Mouse (Mus musculus) bone marrow macrophage, adult 2 months (primary cell): Measurements from ENCODE around the gene Dpp6. TPM values are rescaled to one million over a fixed set of nuclear protein-coding genes. Genes with fewer than 3 reads are reported as not detected.

Source experiments
- H3K27ac ChIP-seq: 2 replicates; pipeline ENCODE4 v1.5.1; 2012; ENCODE audit warnings: low read depth, low read length; ENCODE audit not compliant: insufficient read depth
- H3K4me1 ChIP-seq: 2 replicates; pipeline ENCODE4 v1.6.1; 2012; ENCODE audit warnings: low read length; ENCODE audit not compliant: control insufficient read depth, insufficient read depth
- H3K4me3 ChIP-seq: 2 replicates; pipeline ENCODE4 v1.5.1; 2012; ENCODE audit warnings: mild to moderate bottlenecking, low read length, moderate library complexity; ENCODE audit not compliant: insufficient read depth
- CTCF ChIP-seq: IDR thresholded peaks from 2 replicates; pipeline ENCODE4 v1.5.1; 2012; ENCODE audit warnings: low read depth, mild to moderate bottlenecking, low read length, moderate library complexity
- POLR2A ChIP-seq: IDR thresholded peaks from 2 replicates; pipeline ENCODE4 v1.6.1; 2012; ENCODE audit warnings: mild to moderate bottlenecking, low read depth, low read length, borderline replicate concordance
- polyA plus RNA-seq: library from polyadenylated mRNA; stranded (reverse); fragments of >200 nt; gene quantifications from 2 replicates; pipeline ENCODE4 v1.2.4, GENCODE M21; 2012; ENCODE audit not compliant: missing spikeins, insufficient read depth, insufficient read length

The Dpp6 gene
- polyA plus RNA-seq, 1 experiment: not detected

- TF ChIP-seq CTCF: no peak
- no peak for TF ChIP-seq POLR2A
- no peak overlapping the region for H3K4me3 ChIP-seq
Measured at GRCm38 (mm10) chr5:27711461-27712192, 894.6 kb downstream of the Dpp6 start.

GRCm38 (mm10) chr5:27714356-27714755, 897.4 kb downstream of the Dpp6 start:
- Histone ChIP-seq H3K27ac (no peak overlapping the region), H3K4me1 (no peaks in the 10 kb centered on the region), H3K4me3 (no peak overlapping the region)
- TF ChIP-seq CTCF (no peak), POLR2A (no peak)

More at GRCm38 (mm10) chr5:27711461-27712192, 894.6 kb downstream of the Dpp6 start:
- H3K27ac ChIP-seq: no peak overlapping the region
- no peaks in the 10 kb centered on the region for H3K4me1 ChIP-seq

- no peak for TF ChIP-seq CTCF
- no peak for TF ChIP-seq POLR2A
- no peaks in the 10 kb centered on the region for H3K4me1 ChIP-seq
- H3K4me3 ChIP-seq: no peak overlapping the region
- H3K27ac ChIP-seq: no peak overlapping the region
Measured at GRCm38 (mm10) chr5:27716026-27716425, 899.0 kb downstream of the Dpp6 start.

GRCm38 (mm10) chr5:27717301-27717700, 900.3 kb downstream of the Dpp6 start:
- Histone ChIP-seq H3K27ac (no peak overlapping the region), H3K4me3 (no peak overlapping the region), H3K4me1 (no peaks in the 10 kb centered on the region)
- TF ChIP-seq CTCF (no peak), POLR2A (no peak)

GRCm38 (mm10) chr5:27719311-27719710, 902.3 kb downstream of the Dpp6 start:
- Histone ChIP-seq H3K4me3 (no peak overlapping the region), H3K27ac (no peak overlapping the region), H3K4me1 (no peaks in the 10 kb centered on the region)
- no peak for TF ChIP-seq CTCF
- no peak for TF ChIP-seq POLR2A

GRCm38 (mm10) chr5:27724460-27724859, 907.5 kb downstream of the Dpp6 start:
- no peak for TF ChIP-seq CTCF
- no peak for TF ChIP-seq POLR2A
- no peak overlapping the region for H3K27ac ChIP-seq
- H3K4me3 ChIP-seq: no peak overlapping the region
- H3K4me1 ChIP-seq: no peaks in the 10 kb centered on the region

GRCm38 (mm10) chr5:27730666-27731065, 913.7 kb downstream of the Dpp6 start:
- H3K27ac ChIP-seq: no peak overlapping the region
- no peaks in the 10 kb centered on the region for H3K4me1 ChIP-seq
- TF ChIP-seq POLR2A: no peak
- no peak for TF ChIP-seq CTCF
- H3K4me3 ChIP-seq: no peak overlapping the region

- no peak overlapping the region for H3K4me3 ChIP-seq
- H3K27ac ChIP-seq: no peak overlapping the region
- TF ChIP-seq CTCF (no peak), POLR2A (no peak)
- H3K4me1 ChIP-seq: no peaks in the 10 kb centered on the region
Measured at GRCm38 (mm10) chr5:27731392-27731791, 914.4 kb downstream of the Dpp6 start.

- Histone ChIP-seq H3K4me1 (no peaks in the 10 kb centered on the region), H3K4me3 (no peak overlapping the region), H3K27ac (no peak overlapping the region)
- TF ChIP-seq CTCF (no peak), POLR2A (no peak)
Measured at GRCm38 (mm10) chr5:27732288-27732868, 915.4 kb downstream of the Dpp6 start.

GRCm38 (mm10) chr5:27737168-27737567, 920.2 kb downstream of the Dpp6 start:
- Histone ChIP-seq H3K27ac (no peak overlapping the region), H3K4me1 (no peaks in the 10 kb centered on the region), H3K4me3 (no peak overlapping the region)
- TF ChIP-seq CTCF (no peak), POLR2A (no peak)

- Histone ChIP-seq H3K4me1 (no peaks in the 10 kb centered on the region), H3K4me3 (no peak overlapping the region), H3K27ac (no peak overlapping the region)
- TF ChIP-seq CTCF (no peak), POLR2A (no peak)
Measured at GRCm38 (mm10) chr5:27739216-27739615, 922.2 kb downstream of the Dpp6 start.
